Mouse (Mus musculus): Measurements from ENCODE around the gene Zfhx3. TPM values are rescaled to one million over a fixed set of nuclear protein-coding genes. Genes with fewer than 3 reads are reported as not detected.

The Zfhx3 gene
- polyA plus RNA-seq, 1 experiment from 2014 or later = 8.4 TPM

- peaks cover 54% of the 10 kb centered on the region for H3K27me3 ChIP-seq (ENCODE audit: control insufficient read depth, insufficient read depth, low read length)
- 0 out of 2 replicates have a peak overlapping the region, but pooled peaks have one; percentile 10 for H3K9ac ChIP-seq (ENCODE audit: low read depth, low read length)
- no peaks in the 10 kb centered on the region for H3K36me3 ChIP-seq (ENCODE audit: control insufficient read depth, insufficient read depth, low read length)
These were observed 752.9 kb downstream of the Zfhx3 start for GRCm38 (mm10) chr8:108695242-108695880.

GRCm38 (mm10) chr8:108695938-108696630 lies 753.6 kb downstream of the Zfhx3 start:
- H3K4me2 ChIP-seq = peak overlapping the region; percentile 74
- no peaks in the 10 kb centered on the region for H3K9me3 ChIP-seq (replicated peaks; ENCODE audit: control insufficient read depth, low read length)
- no peak overlapping the region for H3K27ac ChIP-seq (ENCODE audit: low read depth, low read length)
- no peaks in the 10 kb centered on the region for H3K36me3 ChIP-seq (ENCODE audit: control insufficient read depth, insufficient read depth, low read length)
- peak overlapping the region; percentile 44 for H3K4me3 ChIP-seq (ENCODE audit: low read depth, low read length)
- WGBS (ENCODE audit: insufficient replicate concordance) = under 1% methylated on average over 31 of the region's 31 CpGs
- H3K27me3 ChIP-seq (ENCODE audit: control insufficient read depth, insufficient read depth, low read length) = peaks cover 56% of the 10 kb centered on the region
- no peak overlapping the region for H3K9ac ChIP-seq (ENCODE audit: low read depth, low read length)
- H3K4me1 ChIP-seq (ENCODE audit: control insufficient read depth, insufficient read depth, low read length) = peaks cover 42% of the 10 kb centered on the region
- ATAC-seq (replicated peaks; ENCODE audit: insufficient number of reproducible peaks, low FRiP score, low TSS enrichment) = no peak

More at GRCm38 (mm10) chr8:108695242-108695880, 752.9 kb downstream of the Zfhx3 start:
- Histone ChIP-seq H3K4me2 (peak overlapping the region; percentile 74), H3K27ac (ENCODE audit: low read depth, low read length) (no peak overlapping the region), H3K4me3 (ENCODE audit: low read depth, low read length) (peak overlapping the region; percentile 44), H3K9me3 (replicated peaks; ENCODE audit: control insufficient read depth, low read length) (no peaks in the 10 kb centered on the region), H3K4me1 (ENCODE audit: control insufficient read depth, insufficient read depth, low read length) (peaks cover 48% of the 10 kb centered on the region)
- ATAC-seq (replicated peaks; ENCODE audit: insufficient number of reproducible peaks, low FRiP score, low TSS enrichment) = no peak
- WGBS (ENCODE audit: insufficient replicate concordance) = 5% methylated on average over 30 of the region's 32 CpGs

GRCm38 (mm10) chr8:108696631-108697410 lies 754.4 kb downstream of the Zfhx3 start:
- no peak overlapping the region for H3K9ac ChIP-seq (ENCODE audit: low read depth, low read length)

GRCm38 (mm10) chr8:108697589-108697988 lies 755.1 kb downstream of the Zfhx3 start:
- no peaks in the 10 kb centered on the region for H3K36me3 ChIP-seq (ENCODE audit: control insufficient read depth, insufficient read depth, low read length)
- H3K4me3 ChIP-seq (ENCODE audit: low read depth, low read length) = peak overlapping the region; percentile 10; the same call in 1 of the 2 replicates
- H3K9ac ChIP-seq (ENCODE audit: low read depth, low read length) = no peak overlapping the region
- no peaks in the 10 kb centered on the region for H3K9me3 ChIP-seq (replicated peaks; ENCODE audit: control insufficient read depth, low read length)
- peaks cover 60% of the 10 kb centered on the region for H3K27me3 ChIP-seq (ENCODE audit: control insufficient read depth, insufficient read depth, low read length)
- no peak for ATAC-seq (replicated peaks; ENCODE audit: insufficient number of reproducible peaks, low FRiP score, low TSS enrichment)
- peak overlapping the region; percentile 47 for H3K4me2 ChIP-seq
- no peak overlapping the region for H3K27ac ChIP-seq (ENCODE audit: low read depth, low read length)
- H3K4me1 ChIP-seq (ENCODE audit: control insufficient read depth, insufficient read depth, low read length) = peaks cover 32% of the 10 kb centered on the region
- 1% methylated on average over 13 of the region's 13 CpGs for WGBS (ENCODE audit: insufficient replicate concordance)

More at GRCm38 (mm10) chr8:108696631-108697410, 754.4 kb downstream of the Zfhx3 start:
- Histone ChIP-seq H3K4me2 (peak overlapping the region; percentile 74), H3K27ac (ENCODE audit: low read depth, low read length) (no peak overlapping the region), H3K36me3 (ENCODE audit: control insufficient read depth, insufficient read depth, low read length) (no peaks in the 10 kb centered on the region), H3K27me3 (ENCODE audit: control insufficient read depth, insufficient read depth, low read length) (peaks cover 60% of the 10 kb centered on the region), H3K4me3 (ENCODE audit: low read depth, low read length) (peak overlapping the region; percentile 44), H3K9me3 (replicated peaks; ENCODE audit: control insufficient read depth, low read length) (no peaks in the 10 kb centered on the region), H3K4me1 (ENCODE audit: control insufficient read depth, insufficient read depth, low read length) (peaks cover 35% of the 10 kb centered on the region)
- no peak for ATAC-seq (replicated peaks; ENCODE audit: insufficient number of reproducible peaks, low FRiP score, low TSS enrichment)
- WGBS (ENCODE audit: insufficient replicate concordance) = 4% methylated on average over 27 of the region's 27 CpGs

- WGBS (ENCODE audit: insufficient replicate concordance) = 4% methylated on average over 5 of the region's 5 CpGs
- no peak overlapping the region for H3K9ac ChIP-seq (ENCODE audit: low read depth, low read length)
- H3K36me3 ChIP-seq (ENCODE audit: control insufficient read depth, insufficient read depth, low read length) = no peaks in the 10 kb centered on the region
- peaks cover 60% of the 10 kb centered on the region for H3K27me3 ChIP-seq (ENCODE audit: control insufficient read depth, insufficient read depth, low read length)
- peaks cover 31% of the 10 kb centered on the region for H3K4me1 ChIP-seq (ENCODE audit: control insufficient read depth, insufficient read depth, low read length)
- no peak overlapping the region for H3K4me3 ChIP-seq (ENCODE audit: low read depth, low read length)
- peak overlapping the region; percentile 47; the same call in 1 of the 2 replicates for H3K4me2 ChIP-seq
- no peaks in the 10 kb centered on the region for H3K9me3 ChIP-seq (replicated peaks; ENCODE audit: control insufficient read depth, low read length)
- H3K27ac ChIP-seq (ENCODE audit: low read depth, low read length) = no peak overlapping the region
- no peak for ATAC-seq (replicated peaks; ENCODE audit: insufficient number of reproducible peaks, low FRiP score, low TSS enrichment)
These were observed 755.7 kb downstream of the Zfhx3 start for GRCm38 (mm10) chr8:108698101-108698660.

- Histone ChIP-seq H3K9me3 (replicated peaks; ENCODE audit: control insufficient read depth, low read length) (no peaks in the 10 kb centered on the region), H3K36me3 (ENCODE audit: control insufficient read depth, insufficient read depth, low read length) (no peaks in the 10 kb centered on the region), H3K9ac (ENCODE audit: low read depth, low read length) (no peak overlapping the region), H3K27me3 (ENCODE audit: control insufficient read depth, insufficient read depth, low read length) (peaks cover 60% of the 10 kb centered on the region), H3K4me1 (ENCODE audit: control insufficient read depth, insufficient read depth, low read length) (peaks cover 28% of the 10 kb centered on the region), H3K4me3 (ENCODE audit: low read depth, low read length) (peak overlapping the region; percentile 27; the same call in 1 of the 2 replicates), H3K27ac (ENCODE audit: low read depth, low read length) (no peak overlapping the region), H3K4me2 (peak overlapping the region; percentile 53)
- WGBS (ENCODE audit: insufficient replicate concordance) = 6% methylated on average over 3 of the region's 3 CpGs
- no peak for ATAC-seq (replicated peaks; ENCODE audit: insufficient number of reproducible peaks, low FRiP score, low TSS enrichment)
These were observed 756.6 kb downstream of the Zfhx3 start for GRCm38 (mm10) chr8:108699011-108699410.

GRCm38 (mm10) chr8:108699454-108700345 lies 757.3 kb downstream of the Zfhx3 start:
- Histone ChIP-seq H3K4me3 (ENCODE audit: low read depth, low read length) (peak overlapping the region; percentile 27), H3K27me3 (ENCODE audit: control insufficient read depth, insufficient read depth, low read length) (peaks cover 53% of the 10 kb centered on the region), H3K27ac (ENCODE audit: low read depth, low read length) (no peak overlapping the region), H3K4me1 (ENCODE audit: control insufficient read depth, insufficient read depth, low read length) (peaks cover 28% of the 10 kb centered on the region), H3K36me3 (ENCODE audit: control insufficient read depth, insufficient read depth, low read length) (no peaks in the 10 kb centered on the region), H3K9me3 (replicated peaks; ENCODE audit: control insufficient read depth, low read length) (no peaks in the 10 kb centered on the region), H3K4me2 (peak overlapping the region; percentile 53), H3K9ac (ENCODE audit: low read depth, low read length) (0 out of 2 replicates have a peak overlapping the region, but pooled peaks have one; percentile 1)
- WGBS (ENCODE audit: insufficient replicate concordance) = 3% methylated on average over 23 of the region's 23 CpGs
- no peak for ATAC-seq (replicated peaks; ENCODE audit: insufficient number of reproducible peaks, low FRiP score, low TSS enrichment)
